ENCODE assay signal across 34 mouse cellular contexts in genomic region chr14:32011547-32012304, GRCm38 (mm10). TPM values are rescaled to one million over a fixed set of nuclear protein-coding genes. Genes with fewer than 3 reads are reported as not detected.
DNase-seq lines count a peak whose midpoint lies in the region; TF ChIP-seq lines count a peak whose summit lies in the region.
"Had no signal": no experiment of that assay in that cellular context is flagged by ENCODE, and none has a peak within 500 bp of the region (broad histone marks: within the 10 kb centered on the region; RNA-seq: fewer than 3 reads in every experiment).

No protein-coding gene starts in this region.

- TF ChIP-seq POLR2A in lung, adult 2 months (IDR thresholded peaks at IDR 0.05; ENCODE audit: borderline replicate concordance, extremely low read depth, low read depth, low read length): no peak

- 38% methylated on average over 6 of the region's 6 CpGs for WGBS in lung, adult 2 months
- WGBS in heart, embryonic 10.5 days: 67% methylated on average over 6 of the region's 6 CpGs

- DNase-seq in lung, adult 18-20 months: peak; percentile 15 to 42
- no peak for DNase-seq in lung, adult 2 months
- peak; percentile 88 for DNase-seq in 3T3-L1 (ENCODE audit: low read depth, low spot score)
- peak; percentile 62 for DNase-seq in Muller cell, postnatal 12 days (ENCODE audit: inconsistent ontology term)
- DNase-seq in fibroblast of lung, adult 2 months (ENCODE audit: low read depth): peak; percentile 69
- no peak for DNase-seq in heart, embryonic 10.5 days (ENCODE audit: low spot score)
- DNase-seq in layer of hippocampus, adult 11-12 months (ENCODE audit: low spot score): no peak
- no peak for DNase-seq in left cerebral cortex, postnatal 10 days (ENCODE audit: extremely low spot score in 1 of 2, low spot score in 2 of 2)
- DNase-seq: adrenal gland, adult 8-10 months; B cell, adult 2 months; cerebellum, adult 11-12 months; cerebellum, postnatal 10 days; gastrocnemius, postnatal 14 days; heart, adult 11 months; heart, postnatal 4 days; kidney, adult 11 months; kidney, postnatal 14 days; right cerebral cortex, postnatal 25 days; thymus, postnatal 14 days had no signal

- no peaks in the 10 kb centered on the region for H3K9me3 ChIP-seq in heart, embryonic 10.5 days
- H3K9me3 ChIP-seq: embryonic facial prominence, embryonic 13.5 days; forebrain, embryonic 13.5 days; G1E; heart, embryonic 12.5 days; hindbrain, embryonic 13.5 days; limb, embryonic 13.5 days; midbrain, embryonic 13.5 days; neural tube, embryonic 15.5 days had no signal

- H3K27ac ChIP-seq in heart, embryonic 10.5 days: no peak overlapping the region
- H3K27ac ChIP-seq: embryonic facial prominence, embryonic 13.5 days; forebrain, embryonic 13.5 days; hindbrain, embryonic 13.5 days; left cerebral cortex, adult 2 months; limb, embryonic 13.5 days; macrophage; midbrain, embryonic 13.5 days; neural tube, embryonic 15.5 days had no signal

- no peaks in the 10 kb centered on the region for H3K27me3 ChIP-seq in heart, embryonic 10.5 days (ENCODE audit: insufficient read depth, poor library complexity, severe bottlenecking)
- H3K27me3 ChIP-seq: embryonic facial prominence, embryonic 13.5 days; forebrain, embryonic 13.5 days; heart, embryonic 12.5 days; hindbrain, embryonic 13.5 days; limb, embryonic 13.5 days; midbrain, embryonic 13.5 days; neural tube, embryonic 15.5 days had no signal

- intact Hi-C loops in left cerebral cortex, postnatal 10 days (cut with DNase I): no loop called here

- peaks cover 11% of the 10 kb centered on the region for H3K4me1 ChIP-seq in lung, adult 2 months (ENCODE audit: control insufficient read depth, insufficient read depth, low read length)
- peaks cover 10% of the 10 kb centered on the region for H3K4me1 ChIP-seq in heart, embryonic 10.5 days

- no peaks in the 10 kb centered on the region for H3K36me3 ChIP-seq in heart, embryonic 10.5 days
- H3K36me3 ChIP-seq: embryonic facial prominence, embryonic 13.5 days; G1E; heart, embryonic 12.5 days; hindbrain, embryonic 13.5 days; limb, embryonic 13.5 days; midbrain, embryonic 13.5 days; neural tube, embryonic 15.5 days had no signal

- H3K4me3 ChIP-seq in lung, adult 2 months (replicated peaks; ENCODE audit: extremely low read depth, low read depth, low read length): no peak overlapping the region
- no peak overlapping the region for H3K4me3 ChIP-seq in heart, embryonic 10.5 days
- H3K4me3 ChIP-seq: embryonic facial prominence, embryonic 13.5 days; erythroblast, embryonic 14.5 days; forebrain, embryonic 13.5 days; heart, embryonic 12.5 days; hindbrain, embryonic 13.5 days; left cerebral cortex, adult 2 months; limb, embryonic 13.5 days; midbrain, embryonic 13.5 days; neural tube, embryonic 15.5 days had no signal

- TF ChIP-seq CTCF in lung, adult 2 months (IDR thresholded peaks at IDR 0.05; ENCODE audit: insufficient read depth, low read length): no peak

RNA-seq across cellular contexts. Expression of gene Galnt15, which starts 17.1 kb away (rescaled TPM):
- 9.3 and 10.8 TPM in 2 replicates for polyA plus RNA-seq in lung, adult 2 months (2012; rRNA removed)
- 0.18 and 0.38 TPM in 2 replicates for polyA plus RNA-seq in heart, embryonic 10.5 days (2016; fragmentation: Nextera tagmentation; extraction: Ambion mirVana)
- 1 to 10 TPM in 1 of 2 experiments, under 1 TPM in 1; 0.75 to 1.6 TPM for total RNA-seq in left cerebral cortex, postnatal 10 days (2021)
- total RNA-seq: common myeloid progenitor, adult 5-6 weeks; megakaryocyte-erythroid progenitor cell, adult 5-6 weeks had no signal
- polyA plus RNA-seq: erythroblast, embryonic 14.5 days; G1E; inflammation-experienced regulatory T-cells, adult 6 months; liver, embryonic 11.5 days; macrophage had no signal

Comparison
In these comparisons a context has a peak if more than half of its experiments do, and no peak if none do; other contexts are left out.
1. DNase-seq: peak in lung, adult 18-20 months (2 of 2), 3T3-L1 (single experiment), Muller cell, postnatal 12 days (single experiment) and fibroblast of lung, adult 2 months (single experiment); none in lung, adult 2 months (single experiment), heart, embryonic 10.5 days (single experiment), layer of hippocampus, adult 11-12 months (single experiment) and left cerebral cortex, postnatal 10 days (0 of 2).